Mouse (Mus musculus): ENCODE results near the gene Tuba3a. TPM values are rescaled to one million over a fixed set of nuclear protein-coding genes. Genes with fewer than 3 reads are reported as not detected.
"Not testable (repeated sequence)": the region's sequence is repeated elsewhere in the genome, so short reads cannot be mapped to it uniquely, and the experiment has no call there.

Gene Tuba3a
- polyA plus RNA-seq, 1 experiment from 2014 or later: not detected

DNA sequence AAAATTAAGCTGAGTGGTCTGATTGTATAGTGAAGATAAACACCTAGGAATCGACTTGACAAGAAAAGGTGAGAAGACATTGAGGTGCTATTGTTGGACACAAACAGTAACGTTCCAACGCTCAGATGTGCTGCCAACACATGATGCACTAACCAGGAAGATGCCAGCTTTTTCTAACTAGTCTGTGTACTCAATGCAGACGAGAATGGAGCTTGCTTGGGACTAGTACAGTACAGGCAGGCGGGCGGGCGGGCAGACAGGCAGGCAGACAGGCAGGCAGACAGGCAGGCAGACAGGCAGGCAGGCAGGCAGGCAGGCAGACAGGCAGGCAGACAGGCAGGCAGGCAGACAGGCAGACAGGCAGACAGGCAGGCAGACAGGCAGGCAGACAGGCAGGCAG is 18.6 kb upstream of the Tuba3a start:
- H3K36me3 ChIP-seq: peaks cover 22% of the 10 kb centered on the region
- not testable (repeated sequence) for H3K4me2 ChIP-seq; H3K27me3 ChIP-seq; H3K27ac ChIP-seq; H3K9me3 ChIP-seq; ATAC-seq (ENCODE audit: insufficient number of reproducible peaks, low FRiP score, low TSS enrichment, low read depth); H3K4me3 ChIP-seq; H3K9ac ChIP-seq
- H3K4me1 ChIP-seq: peaks cover 17% of the 10 kb centered on the region
- 91% methylated on average over 7 of the region's 7 CpGs for WGBS

- 62% methylated on average over 4 of the region's 4 CpGs for WGBS
- H3K4me2 ChIP-seq: no peak overlapping the region
- no peak overlapping the region for H3K27ac ChIP-seq
- no peaks in the 10 kb centered on the region for H3K27me3 ChIP-seq
- peaks cover 9% of the 10 kb centered on the region; the same call in 1 of the 2 replicates for H3K4me1 ChIP-seq
- no peak overlapping the region for H3K9ac ChIP-seq
- no peak overlapping the region for H3K4me3 ChIP-seq
- H3K9me3 ChIP-seq: no peaks in the 10 kb centered on the region
- no peak for ATAC-seq (ENCODE audit: insufficient number of reproducible peaks, low FRiP score, low TSS enrichment, low read depth)
- H3K36me3 ChIP-seq: peaks cover 19% of the 10 kb centered on the region
These were observed 17.4 kb upstream of the Tuba3a start for GRCm38 (mm10) chr6:125303242-125303641.

GRCm38 (mm10) chr6:125302231-125302982 is 16.6 kb upstream of the Tuba3a start:
- Histone ChIP-seq H3K4me1 (peaks cover 9% of the 10 kb centered on the region; the same call in 1 of the 2 replicates), H3K27ac (peak overlapping the region; percentile 62), H3K27me3 (no peaks in the 10 kb centered on the region), H3K9me3 (no peaks in the 10 kb centered on the region), H3K4me3 (no peak overlapping the region), H3K4me2 (no peak overlapping the region), H3K9ac (no peak overlapping the region), H3K36me3 (peaks cover 14% of the 10 kb centered on the region)
- ATAC-seq (ENCODE audit: insufficient number of reproducible peaks, low FRiP score, low TSS enrichment, low read depth): no peak
- WGBS: 65% methylated on average over 24 of the region's 24 CpGs

DNA sequence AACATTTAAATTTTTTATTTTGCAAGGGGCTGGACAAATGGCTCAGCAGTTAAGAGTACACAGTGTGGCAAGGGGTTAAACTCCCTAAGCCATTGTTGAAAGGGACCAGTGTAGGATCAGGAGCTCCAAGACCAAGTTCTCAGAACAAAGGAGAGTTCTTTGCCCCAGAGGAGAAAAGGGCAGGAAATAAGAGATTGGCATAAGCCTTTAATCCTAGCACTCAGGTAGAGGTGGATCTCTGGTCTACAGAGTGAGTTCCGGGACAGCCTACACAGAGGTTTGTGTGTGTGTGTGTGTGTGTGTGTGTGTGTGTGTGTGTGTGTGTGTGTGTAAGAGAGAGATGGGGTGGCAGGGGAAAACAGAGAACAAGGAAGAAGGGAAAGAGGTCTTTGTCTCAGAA is 15.1 kb upstream of the Tuba3a start:
- 76% methylated on average over 1 of the region's 1 CpGs for WGBS
- H3K27ac ChIP-seq: no peak overlapping the region
- 0 out of 2 replicates have a peak, but pooled peaks cover under 1% of the 10 kb centered on the region for H3K36me3 ChIP-seq
- H3K9me3 ChIP-seq: no peaks in the 10 kb centered on the region
- no peak for ATAC-seq (ENCODE audit: insufficient number of reproducible peaks, low FRiP score, low TSS enrichment, low read depth)
- no peaks in the 10 kb centered on the region for H3K27me3 ChIP-seq
- H3K4me2 ChIP-seq: no peak overlapping the region
- no peak overlapping the region for H3K9ac ChIP-seq
- H3K4me3 ChIP-seq: no peak overlapping the region
- peaks cover 9% of the 10 kb centered on the region; the same call in 1 of the 2 replicates for H3K4me1 ChIP-seq

- Histone ChIP-seq H3K4me3 (no peak overlapping the region), H3K9ac (no peak overlapping the region), H3K9me3 (no peaks in the 10 kb centered on the region), H3K4me2 (no peak overlapping the region), H3K4me1 (peaks cover 5% of the 10 kb centered on the region; the same call in 1 of the 2 replicates), H3K27me3 (no peaks in the 10 kb centered on the region), H3K27ac (no peak overlapping the region), H3K36me3 (no peaks in the 10 kb centered on the region)
- WGBS: 73% methylated on average over 5 of the region's 5 CpGs
- no peak for ATAC-seq (ENCODE audit: insufficient number of reproducible peaks, low FRiP score, low TSS enrichment, low read depth)
These were observed 11.4 kb upstream of the Tuba3a start for GRCm38 (mm10) chr6:125297149-125297820.

GRCm38 (mm10) chr6:125294049-125294448 is 8.2 kb upstream of the Tuba3a start:
- H3K27ac ChIP-seq: no peak overlapping the region
- H3K4me2 ChIP-seq: no peak overlapping the region
- 79% methylated on average over 4 of the region's 4 CpGs for WGBS
- no peaks in the 10 kb centered on the region for H3K9me3 ChIP-seq
- H3K4me3 ChIP-seq: no peak overlapping the region
- H3K9ac ChIP-seq: no peak overlapping the region
- no peak for ATAC-seq (ENCODE audit: insufficient number of reproducible peaks, low FRiP score, low TSS enrichment, low read depth)
- H3K27me3 ChIP-seq: no peaks in the 10 kb centered on the region
- no peaks in the 10 kb centered on the region for H3K4me1 ChIP-seq
- H3K36me3 ChIP-seq: no peaks in the 10 kb centered on the region

DNA sequence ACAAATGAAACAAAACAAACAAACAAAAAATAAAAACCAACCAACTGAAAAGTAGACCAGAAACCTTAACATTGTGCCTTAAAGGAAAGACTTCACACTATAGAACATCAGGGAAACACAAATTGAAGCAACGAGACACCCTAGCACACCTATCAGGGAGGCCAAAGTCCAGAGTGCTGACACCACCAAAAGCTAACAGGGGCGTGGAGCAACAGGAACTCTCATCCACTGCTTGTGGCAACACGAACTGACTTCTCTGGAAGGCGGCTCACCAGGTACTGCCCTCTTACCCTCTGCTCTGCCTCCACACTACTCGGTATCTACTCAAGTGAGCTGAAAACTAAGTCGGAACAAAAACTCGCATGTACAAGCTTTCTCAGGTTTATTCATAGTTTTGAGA is 6.4 kb upstream of the Tuba3a start:
- ATAC-seq (ENCODE audit: insufficient number of reproducible peaks, low FRiP score, low TSS enrichment, low read depth): no peak
- no peaks in the 10 kb centered on the region for H3K27me3 ChIP-seq
- H3K4me1 ChIP-seq: peaks cover 2% of the 10 kb centered on the region; the same call in 1 of the 2 replicates
- H3K36me3 ChIP-seq: no peaks in the 10 kb centered on the region
- no peak overlapping the region for H3K4me3 ChIP-seq
- no peak overlapping the region for H3K9ac ChIP-seq
- WGBS: 89% methylated on average over 7 of the region's 7 CpGs
- H3K27ac ChIP-seq: no peak overlapping the region
- H3K4me2 ChIP-seq: no peak overlapping the region
- no peaks in the 10 kb centered on the region for H3K9me3 ChIP-seq

DNA sequence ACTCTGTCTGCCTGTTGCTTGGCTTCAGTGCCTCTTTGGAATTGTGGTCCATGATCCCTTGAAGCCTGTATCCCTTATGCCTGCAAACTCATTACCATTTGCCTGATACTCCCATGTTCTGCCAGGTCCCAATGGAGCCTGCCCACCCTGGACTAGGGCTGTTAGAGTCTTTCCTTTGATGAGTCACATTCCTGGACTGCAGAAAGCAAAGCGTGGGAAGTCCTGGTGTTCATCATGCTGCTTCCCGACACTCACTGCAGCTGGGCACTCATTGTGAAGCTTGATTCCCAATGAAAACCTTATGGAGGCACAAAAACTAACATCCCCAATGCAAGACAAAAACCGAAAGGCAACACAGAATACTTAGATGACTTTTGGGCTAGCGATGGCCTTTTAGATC is 5.5 kb upstream of the Tuba3a start:
- no peak overlapping the region for H3K4me3 ChIP-seq
- H3K36me3 ChIP-seq: no peaks in the 10 kb centered on the region
- H3K27me3 ChIP-seq: no peaks in the 10 kb centered on the region
- no peaks in the 10 kb centered on the region for H3K9me3 ChIP-seq
- H3K4me1 ChIP-seq: peaks cover 3% of the 10 kb centered on the region; the same call in 1 of the 2 replicates
- H3K27ac ChIP-seq: no peak overlapping the region
- ATAC-seq (ENCODE audit: insufficient number of reproducible peaks, low FRiP score, low TSS enrichment, low read depth): no peak
- whole genome bisulfite sequencing: 59% methylated on average over 4 of the region's 4 CpGs
- H3K4me2 ChIP-seq: no peak overlapping the region
- H3K9ac ChIP-seq: no peak overlapping the region

- Histone ChIP-seq H3K4me1 (peaks cover 3% of the 10 kb centered on the region; the same call in 1 of the 2 replicates), H3K4me3 (no peak overlapping the region), H3K9ac (no peak overlapping the region), H3K27me3 (no peaks in the 10 kb centered on the region), H3K27ac (no peak overlapping the region), H3K4me2 (no peak overlapping the region), H3K36me3 (no peaks in the 10 kb centered on the region), H3K9me3 (no peaks in the 10 kb centered on the region)
- WGBS: 63% methylated on average over 5 of the region's 5 CpGs
- no peak for ATAC-seq (ENCODE audit: insufficient number of reproducible peaks, low FRiP score, low TSS enrichment, low read depth)
These were observed 2.9 kb upstream of the Tuba3a start for GRCm38 (mm10) chr6:125288730-125289129.

GRCm38 (mm10) chr6:125286944-125287343 is 1.1 kb upstream of the Tuba3a start:
- Histone ChIP-seq H3K27me3 (no peaks in the 10 kb centered on the region), H3K27ac (no peak overlapping the region), H3K36me3 (no peaks in the 10 kb centered on the region), H3K9me3 (no peaks in the 10 kb centered on the region), H3K4me1 (peaks cover 3% of the 10 kb centered on the region; the same call in 1 of the 2 replicates), H3K4me3 (no peak overlapping the region), H3K9ac (no peak overlapping the region), H3K4me2 (no peak overlapping the region)
- WGBS: 46% methylated on average over 4 of the region's 4 CpGs
- ATAC-seq (ENCODE audit: insufficient number of reproducible peaks, low FRiP score, low TSS enrichment, low read depth): no peak

- no peak for ATAC-seq (ENCODE audit: insufficient number of reproducible peaks, low FRiP score, low TSS enrichment, low read depth)
- Histone ChIP-seq H3K9ac (no peak overlapping the region), H3K36me3 (no peaks in the 10 kb centered on the region), H3K9me3 (no peaks in the 10 kb centered on the region), H3K4me1 (peaks cover 3% of the 10 kb centered on the region; the same call in 1 of the 2 replicates), H3K4me3 (no peak overlapping the region), H3K4me2 (no peak overlapping the region), H3K27ac (no peak overlapping the region), H3K27me3 (no peaks in the 10 kb centered on the region)
- 92% methylated on average over 7 of the region's 7 CpGs for WGBS
These were observed 1.1 kb downstream of the Tuba3a start for GRCm38 (mm10) chr6:125284751-125285150.

GRCm38 (mm10) chr6:125284250-125284649 is 1.6 kb downstream of the Tuba3a start:
- 36% methylated on average over 8 of the region's 8 CpGs for WGBS
- no peaks in the 10 kb centered on the region for H3K9me3 ChIP-seq
- no peak overlapping the region for H3K4me2 ChIP-seq
- no peak overlapping the region for H3K9ac ChIP-seq
- H3K27me3 ChIP-seq: no peaks in the 10 kb centered on the region
- H3K4me3 ChIP-seq: no peak overlapping the region
- H3K27ac ChIP-seq: no peak overlapping the region
- H3K4me1 ChIP-seq: peaks cover 3% of the 10 kb centered on the region; the same call in 1 of the 2 replicates
- no peak for ATAC-seq (ENCODE audit: insufficient number of reproducible peaks, low FRiP score, low TSS enrichment, low read depth)
- no peaks in the 10 kb centered on the region for H3K36me3 ChIP-seq
